Mouse (Mus musculus) kidney, embryonic 15.5 days (tissue): ENCODE results near the gene Rapgefl1. TPM values are rescaled to one million over a fixed set of nuclear protein-coding genes. Genes with fewer than 3 reads are reported as not detected.

ENCODE experiments used
- ATAC-seq: fragments of 200-750 bp; cut with Nextera tagmentation; replicated peaks from 2 replicates; pipeline ENCODE4 v1.8.0; 2017; ENCODE audit warnings: moderate TSS enrichment; ENCODE audit not compliant: low FRiP score
- H3K27ac ChIP-seq: fragments of 300-500 bp; sonication (generic); 2 replicates; pipeline ENCODE4 v1.5.1; 2015; ENCODE audit warnings: mild to moderate bottlenecking, inconsistent platforms
- H3K27me3 ChIP-seq: fragments of 300-500 bp; sonication (generic); 2 replicates; pipeline ENCODE4 v1.6.1; 2015; ENCODE audit warnings: inconsistent platforms
- H3K36me3 ChIP-seq: fragments of 300-500 bp; sonication (generic); 2 replicates; pipeline ENCODE4 v1.6.1; 2015; ENCODE audit warnings: inconsistent platforms
- H3K4me1 ChIP-seq: fragments of 300-500 bp; sonication (generic); 2 replicates; pipeline ENCODE4 v1.6.1; 2015; ENCODE audit warnings: inconsistent platforms
- H3K4me2 ChIP-seq: fragments of 300-500 bp; sonication (generic); 2 replicates; pipeline ENCODE4 v1.6.1; 2015; ENCODE audit warnings: moderate library complexity, mild to moderate bottlenecking, inconsistent platforms
- H3K4me3 ChIP-seq: fragments of 300-500 bp; sonication (generic); replicated peaks from 2 replicates; pipeline ENCODE4 v1.5.1; 2015; ENCODE audit warnings: mild to moderate bottlenecking, inconsistent platforms
- H3K9ac ChIP-seq: fragments of 300-500 bp; sonication (generic); 2 replicates; pipeline ENCODE4 v1.6.1; 2015; ENCODE audit warnings: mild to moderate bottlenecking, inconsistent platforms
- H3K9me3 ChIP-seq: fragments of 300-500 bp; sonication (generic); replicated peaks from 2 replicates; pipeline ENCODE4 v1.6.1; 2016; ENCODE audit warnings: inconsistent platforms
- WGBS: fragments of 180-500 bp; shearing (Covaris S2); methylation state at CpG from one replicate; pipeline ENCODE4 v1.1.7; 2015; ENCODE audit warnings: mixed read lengths; 5-methylcytosine and 5-hydroxymethylcytosine counted together
- polyA plus RNA-seq: library from polyadenylated mRNA; unstranded; fragments of >200 nt; fragmentation: Nextera tagmentation; extraction: Ambion mirVana; gene quantifications from 2 replicates; pipeline ENCODE4 v1.2.1, GENCODE M21; 2015

Gene Rapgefl1
- polyA plus RNA-seq, 1 experiment from 2014 or later = 1.7 TPM

DNA sequence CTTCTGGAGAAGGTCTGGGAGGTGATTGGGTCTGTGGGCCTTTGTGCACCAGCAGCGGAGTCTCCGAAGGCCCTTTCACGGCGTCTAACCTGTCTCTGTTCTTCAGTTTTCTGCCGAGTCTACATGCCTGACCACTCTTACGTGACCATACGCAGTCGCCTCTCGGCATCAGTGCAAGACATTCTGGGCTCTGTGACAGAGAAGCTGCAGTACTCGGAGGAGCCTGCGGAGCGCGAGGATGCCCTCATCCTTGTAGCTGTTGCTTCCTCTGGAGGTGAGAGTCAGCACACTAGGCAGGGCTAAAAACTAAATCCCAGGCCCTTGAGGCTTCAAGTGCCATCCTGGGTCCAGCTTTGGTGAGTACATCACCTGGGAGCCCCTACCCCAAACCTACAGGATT, 9.4 kb downstream of the Rapgefl1 start:
- H3K9me3 ChIP-seq = no peaks in the 10 kb centered on the region
- ATAC-seq = no peak
- no peak overlapping the region for H3K27ac ChIP-seq
- H3K27me3 ChIP-seq = 0 out of 2 replicates have a peak, but pooled peaks cover 3% of the 10 kb centered on the region
- H3K4me1 ChIP-seq = peaks cover 27% of the 10 kb centered on the region
- no peaks in the 10 kb centered on the region for H3K36me3 ChIP-seq
- no peak overlapping the region for H3K4me3 ChIP-seq
- H3K9ac ChIP-seq = no peak overlapping the region
- no peak overlapping the region for H3K4me2 ChIP-seq
- WGBS = 43% methylated on average over 13 of the region's 13 CpGs

- Histone ChIP-seq H3K27me3 (0 out of 2 replicates have a peak, but pooled peaks cover 3% of the 10 kb centered on the region), H3K9me3 (no peaks in the 10 kb centered on the region), H3K27ac (no peak overlapping the region), H3K4me2 (no peak overlapping the region), H3K36me3 (no peaks in the 10 kb centered on the region), H3K4me3 (no peak overlapping the region), H3K4me1 (peaks cover 27% of the 10 kb centered on the region), H3K9ac (no peak overlapping the region)
- 66% methylated on average over 19 of the region's 19 CpGs for WGBS
- no peak for ATAC-seq
Observed at GRCm38 (mm10) chr11:98846865-98847604, 10.4 kb downstream of the Rapgefl1 start.

DNA sequence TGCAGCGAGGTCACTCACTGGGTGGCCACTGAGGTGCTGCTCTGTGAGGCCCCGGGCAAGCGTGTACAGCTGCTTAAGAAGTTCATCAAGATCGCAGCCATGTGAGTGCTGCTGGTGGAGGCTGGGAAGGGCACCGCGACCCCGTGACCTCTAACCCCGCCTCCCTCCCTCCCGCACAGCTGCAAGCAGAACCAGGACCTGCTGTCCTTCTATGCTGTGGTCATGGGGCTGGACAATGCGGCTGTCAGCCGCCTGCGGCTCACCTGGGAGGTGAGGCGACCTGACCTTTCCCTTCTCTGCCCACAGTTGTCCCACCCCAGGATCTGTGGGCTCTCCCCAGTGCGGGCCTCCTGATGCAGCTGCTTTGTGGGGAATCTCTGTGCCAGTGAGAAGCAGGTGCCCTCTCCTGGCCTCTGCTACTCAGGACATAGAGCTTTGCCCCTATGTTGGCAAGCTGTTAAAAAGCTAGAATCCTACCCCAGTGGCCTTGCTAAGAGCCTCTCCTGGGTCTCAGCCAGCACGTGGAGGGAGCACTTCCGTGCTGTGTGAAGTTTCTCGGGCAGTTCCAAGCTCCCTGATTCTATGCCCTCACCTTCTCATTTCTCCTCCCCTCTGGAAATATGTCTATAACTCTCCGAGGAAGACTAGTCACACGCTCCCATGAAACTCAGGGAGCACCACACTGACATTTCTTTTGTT, 12.8 kb downstream of the Rapgefl1 start:
- Histone ChIP-seq H3K27me3 (0 out of 2 replicates have a peak, but pooled peaks cover 3% of the 10 kb centered on the region), H3K4me3 (no peak overlapping the region), H3K4me1 (peaks cover 31% of the 10 kb centered on the region), H3K9ac (no peak overlapping the region), H3K4me2 (peak overlapping the region; percentile 30), H3K36me3 (no peaks in the 10 kb centered on the region), H3K9me3 (no peaks in the 10 kb centered on the region), H3K27ac (no peak overlapping the region)
- ATAC-seq = 0 out of 2 replicates have a peak, but pooled peaks have one; percentile 13
- WGBS = 7% methylated on average over 19 of the region's 19 CpGs

GRCm38 (mm10) chr11:98850100-98851093, 13.8 kb downstream of the Rapgefl1 start:
- H3K9me3 ChIP-seq = no peaks in the 10 kb centered on the region
- 71% methylated on average over 26 of the region's 26 CpGs for WGBS
- 0 out of 2 replicates have a peak, but pooled peaks cover 3% of the 10 kb centered on the region for H3K27me3 ChIP-seq
- no peak overlapping the region for H3K4me3 ChIP-seq
- no peak overlapping the region; the same call in none of the 2 replicates for H3K4me2 ChIP-seq
- no peak overlapping the region for H3K27ac ChIP-seq
- no peak overlapping the region for H3K9ac ChIP-seq
- no peak for ATAC-seq
- peaks cover 29% of the 10 kb centered on the region for H3K4me1 ChIP-seq
- no peaks in the 10 kb centered on the region for H3K36me3 ChIP-seq

DNA sequence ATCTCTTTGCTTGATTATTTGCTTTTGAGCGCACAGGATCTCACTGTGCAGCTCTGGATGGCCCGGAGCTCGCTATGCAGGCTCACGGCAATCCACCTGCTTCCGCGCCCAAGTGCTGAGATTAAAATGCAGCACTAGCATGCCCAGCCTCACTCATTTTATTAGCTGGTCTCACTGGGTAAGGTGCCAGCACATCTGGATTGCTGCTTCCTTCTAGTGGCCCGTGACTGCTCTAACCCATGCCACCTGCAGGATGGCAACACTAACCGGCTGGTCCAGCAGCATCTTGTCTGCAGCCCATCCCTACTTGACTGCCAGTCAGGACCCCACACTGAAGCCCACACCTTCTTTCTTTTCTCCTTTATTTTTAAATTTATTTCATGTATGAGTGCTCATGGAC, 17.5 kb downstream of the Rapgefl1 start:
- ATAC-seq = no peak
- H3K4me1 ChIP-seq = peaks cover 23% of the 10 kb centered on the region
- no peak overlapping the region for H3K9ac ChIP-seq
- H3K36me3 ChIP-seq = no peaks in the 10 kb centered on the region
- no peaks in the 10 kb centered on the region for H3K9me3 ChIP-seq
- no peak overlapping the region for H3K4me2 ChIP-seq
- 96% methylated on average over 8 of the region's 8 CpGs for WGBS
- no peak overlapping the region for H3K27ac ChIP-seq
- H3K27me3 ChIP-seq = peaks cover 2% of the 10 kb centered on the region; the same call in 1 of the 2 replicates
- no peak overlapping the region for H3K4me3 ChIP-seq

DNA sequence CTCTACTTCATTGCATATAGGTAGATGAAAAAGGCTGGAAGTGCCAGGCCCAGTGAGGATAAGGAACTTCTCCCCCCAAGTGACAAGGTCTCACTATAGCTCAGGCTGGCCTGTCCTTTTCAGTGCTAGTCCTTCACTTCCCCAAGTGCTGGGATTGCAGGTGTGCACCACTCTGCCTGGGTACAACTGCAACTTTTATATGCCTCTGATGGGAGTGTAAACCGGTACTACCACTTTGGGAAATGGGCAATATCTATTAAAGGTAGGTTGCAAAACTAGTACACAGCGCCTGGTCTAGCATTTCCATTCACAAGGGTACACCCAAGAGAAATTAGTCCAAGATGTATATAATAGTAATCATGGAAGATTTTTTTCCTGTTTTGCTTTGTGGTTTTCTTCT, 18.1 kb downstream of the Rapgefl1 start:
- no peaks in the 10 kb centered on the region for H3K9me3 ChIP-seq
- H3K36me3 ChIP-seq = no peaks in the 10 kb centered on the region
- WGBS = 92% methylated on average over 2 of the region's 2 CpGs
- H3K9ac ChIP-seq = no peak overlapping the region
- peaks cover 2% of the 10 kb centered on the region; the same call in 1 of the 2 replicates for H3K27me3 ChIP-seq
- H3K4me3 ChIP-seq = no peak overlapping the region
- H3K4me1 ChIP-seq = peaks cover 18% of the 10 kb centered on the region
- H3K4me2 ChIP-seq = no peak overlapping the region
- H3K27ac ChIP-seq = no peak overlapping the region
- ATAC-seq = no peak

GRCm38 (mm10) chr11:98858759-98859731, 22.5 kb downstream of the Rapgefl1 start:
- H3K4me2 ChIP-seq = peak overlapping the region; percentile 30; the same call in 1 of the 2 replicates
- H3K27me3 ChIP-seq = peaks cover 2% of the 10 kb centered on the region; the same call in 1 of the 2 replicates
- WGBS = 35% methylated on average over 14 of the region's 14 CpGs
- no peak overlapping the region for H3K9ac ChIP-seq
- no peak overlapping the region for H3K27ac ChIP-seq
- H3K9me3 ChIP-seq = no peaks in the 10 kb centered on the region
- H3K4me3 ChIP-seq = no peak overlapping the region
- H3K4me1 ChIP-seq = peaks cover 9% of the 10 kb centered on the region
- ATAC-seq = peak; percentile 47
- H3K36me3 ChIP-seq = no peaks in the 10 kb centered on the region

DNA sequence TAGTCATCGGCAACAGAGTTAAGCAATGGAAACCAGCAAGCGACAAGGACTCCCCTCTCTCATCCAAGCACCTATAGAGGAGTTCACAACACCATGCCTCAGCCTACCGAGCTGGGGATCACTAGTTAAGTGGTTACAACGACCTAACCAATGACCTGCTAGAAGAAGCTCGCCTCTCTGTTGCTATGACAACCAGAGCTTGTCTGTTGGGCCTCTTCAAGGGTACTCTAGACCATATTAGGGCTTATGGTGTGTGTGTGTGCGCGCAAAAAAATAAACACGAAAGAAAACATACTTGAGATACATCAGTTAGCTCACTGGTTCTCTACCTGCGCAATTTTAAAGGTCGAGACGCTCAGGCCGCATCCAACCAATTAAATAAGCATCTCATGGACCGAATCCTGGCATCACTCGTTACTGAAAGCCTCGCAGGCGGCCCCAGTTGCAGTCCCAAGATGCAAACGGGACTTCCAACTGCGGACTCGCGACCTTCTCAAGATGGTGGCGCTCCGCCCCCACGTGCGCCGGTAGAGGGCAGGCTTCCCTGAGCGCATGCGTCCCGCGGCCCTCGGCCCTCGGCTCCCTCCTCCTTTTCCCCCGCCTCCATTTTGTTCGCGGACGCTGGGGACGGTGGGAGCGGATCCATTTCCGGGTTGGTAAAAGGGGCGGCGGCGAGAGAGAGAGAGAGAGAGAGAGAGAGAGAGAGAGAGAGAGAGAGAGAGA, 26.6 kb downstream of the Rapgefl1 start, which contains the start of gene Wipf2:
Gene Wipf2, plus strand, starts transcription at position 611 of the 723 bp plus-strand sequence.
- WGBS = 6% methylated on average over 41 of the region's 41 CpGs
- Histone ChIP-seq H3K9me3 (no peaks in the 10 kb centered on the region), H3K27ac (peak within 1 kb of the TSS; percentile 96), H3K4me3 (peak within 1 kb of the TSS; percentile 75), H3K27me3 (no peaks in the 10 kb centered on the region; the same call in 1 of the 2 replicates), H3K4me2 (peak within 1 kb of the TSS; percentile 79), H3K4me1 (peaks cover 16% of the 10 kb centered on the region), H3K9ac (peak within 1 kb of the TSS; percentile 71), H3K36me3 (peaks cover 24% of the 10 kb centered on the region)
- peak; percentile 90 for ATAC-seq

- Histone ChIP-seq H3K9me3 (no peaks in the 10 kb centered on the region), H3K36me3 (peaks cover 31% of the 10 kb centered on the region), H3K9ac (peak overlapping the region; percentile 71), H3K4me1 (peaks cover 14% of the 10 kb centered on the region), H3K4me2 (peak overlapping the region; percentile 79), H3K27ac (peak overlapping the region; percentile 96), H3K27me3 (no peaks in the 10 kb centered on the region), H3K4me3 (peak overlapping the region; percentile 75)
- peak; percentile 85 for ATAC-seq
- under 1% methylated on average over 39 of the region's 39 CpGs for WGBS
Observed at GRCm38 (mm10) chr11:98863751-98864429, 27.3 kb downstream of the Rapgefl1 start.

DNA sequence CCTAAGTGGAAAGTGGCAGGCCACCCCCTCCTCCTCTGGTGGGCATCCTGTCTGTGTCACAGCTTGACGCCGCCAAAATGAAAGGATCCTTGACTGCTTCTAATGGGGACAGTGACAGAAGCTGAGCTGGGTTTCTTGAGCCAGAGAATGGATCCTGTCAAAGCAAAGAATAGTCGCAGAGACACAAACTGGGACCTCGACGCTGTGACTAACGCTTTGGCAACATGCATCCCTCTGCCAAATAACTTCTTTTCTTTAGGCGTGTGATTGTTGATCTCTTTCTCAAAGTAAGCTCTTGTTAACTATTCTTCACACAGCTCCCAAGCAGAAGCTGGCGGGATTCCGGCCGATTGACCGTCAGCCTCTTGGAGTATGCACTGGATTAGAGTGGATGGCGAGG, 30.7 kb downstream of the Rapgefl1 start:
- no peaks in the 10 kb centered on the region for H3K27me3 ChIP-seq
- H3K4me3 ChIP-seq = no peak overlapping the region
- no peak overlapping the region for H3K4me2 ChIP-seq
- H3K9ac ChIP-seq = no peak overlapping the region
- ATAC-seq = no peak
- H3K4me1 ChIP-seq = peaks cover 13% of the 10 kb centered on the region
- H3K27ac ChIP-seq = no peak overlapping the region
- peaks cover 47% of the 10 kb centered on the region for H3K36me3 ChIP-seq
- WGBS = 94% methylated on average over 12 of the region's 12 CpGs
- H3K9me3 ChIP-seq = no peaks in the 10 kb centered on the region
